ENCODE assay signal across 21 mouse cellular contexts in the genomic region with DNA sequence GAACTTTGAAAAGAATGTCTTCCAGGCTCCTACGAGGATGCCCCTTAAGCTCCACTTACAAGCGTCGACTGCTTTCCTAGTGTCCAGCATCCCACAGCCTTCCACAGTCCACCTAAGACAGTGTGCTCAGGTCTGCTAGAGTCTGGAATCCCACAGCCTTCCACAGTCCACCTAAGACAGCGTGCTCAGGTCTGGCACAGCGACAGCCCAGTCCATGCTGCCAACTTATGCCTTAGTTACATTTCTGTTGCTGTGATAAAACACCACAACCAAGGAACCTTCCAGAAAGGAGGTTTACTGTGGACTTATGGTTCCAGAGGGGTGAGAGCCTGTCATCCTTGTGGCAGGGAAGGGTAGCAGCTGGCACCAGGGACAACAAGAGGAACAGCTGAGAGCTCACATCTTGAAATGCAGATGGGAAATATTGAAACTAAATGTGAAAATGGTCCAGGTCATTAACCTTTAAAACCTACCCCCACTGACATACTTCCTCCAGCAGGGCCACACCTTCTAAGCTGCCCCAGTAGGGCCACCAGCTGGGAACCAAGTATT. TPM values are rescaled to one million over a fixed set of nuclear protein-coding genes. Genes with fewer than 3 reads are reported as not detected.
A peak's percentile ranks its signal among the peaks of the same experiment; 100 is the strongest.
DNase-seq lines count a peak whose midpoint lies in the region; ATAC-seq lines count a peak whose summit lies in the region.
"Had no signal": no experiment of that assay in that cellular context is flagged by ENCODE, and none has a peak within 500 bp of the region (broad histone marks: within the 10 kb centered on the region; RNA-seq: fewer than 3 reads in every experiment).

No protein-coding gene starts in this region.

- no peak overlapping the region for H3K9ac ChIP-seq in neural tube, embryonic 14.5 days (replicated peaks; ENCODE audit: low read depth, low read length)
- H3K9ac ChIP-seq: forebrain, postnatal 0 days; heart, embryonic 13.5 days; hindbrain, embryonic 14.5 days had no signal

- H3K9me3 ChIP-seq in heart, embryonic 10.5 days: no peaks in the 10 kb centered on the region
- no peaks in the 10 kb centered on the region for H3K9me3 ChIP-seq in neural tube, embryonic 14.5 days (ENCODE audit: control insufficient read depth, low read length)
- H3K9me3 ChIP-seq: heart, embryonic 13.5 days had no signal

- H3K4me3 ChIP-seq in heart, embryonic 10.5 days: no peak overlapping the region
- no peak overlapping the region for H3K4me3 ChIP-seq in neural tube, embryonic 14.5 days (ENCODE audit: low read depth, low read length)
- H3K4me3 ChIP-seq: gastrocnemius, adult 2 months; heart, embryonic 13.5 days had no signal

- peaks cover 40% of the 10 kb centered on the region for H3K36me3 ChIP-seq in heart, embryonic 10.5 days
- no peaks in the 10 kb centered on the region for H3K36me3 ChIP-seq in neural tube, embryonic 14.5 days (ENCODE audit: control insufficient read depth, insufficient read depth, low read length)

- H3K27ac ChIP-seq in heart, embryonic 10.5 days: no peak overlapping the region
- no peak overlapping the region for H3K27ac ChIP-seq in neural tube, embryonic 14.5 days (ENCODE audit: low read depth, low read length)
- H3K27ac ChIP-seq: gastrocnemius, adult 2 months; heart, embryonic 13.5 days; hindbrain, embryonic 14.5 days; hindbrain, postnatal 0 days had no signal

- H3K4me2 ChIP-seq in neural tube, embryonic 14.5 days (ENCODE audit: low read depth, low read length): no peak overlapping the region
- H3K4me2 ChIP-seq: heart, embryonic 13.5 days; hindbrain, embryonic 14.5 days had no signal

- 0 out of 2 replicates have a peak, but pooled peaks have one; percentile 34 for ATAC-seq in neural tube, embryonic 14.5 days (ENCODE audit: low read depth)
- 0 out of 2 replicates have a peak, but pooled peaks have one; percentile 28 for ATAC-seq in erythroid progenitor cell, adult 5-6 weeks (replicated peaks; ENCODE audit: low FRiP score, poor library complexity, severe bottlenecking)
- ATAC-seq: forebrain, embryonic 14.5 days; forebrain, postnatal 0 days; hindbrain, postnatal 0 days; intestine, embryonic 16.5 days had no signal

- DNase-seq in cerebellum, postnatal 10 days: peak; percentile 41 to 57
- DNase-seq in cerebellum, adult 8-10 months: no peak
- DNase-seq in heart, adult 11 months: peak; percentile 73
- no peak for DNase-seq in heart, embryonic 10.5 days (ENCODE audit: low spot score)
- no peak for DNase-seq in neural tube, embryonic 10.5 days (ENCODE audit: extremely low spot score, low spot score)
- DNase-seq: adrenal gland, adult 2 months; adrenal gland, postnatal 14 days; B cell, adult 2 months; forebrain, postnatal 0 days; gastrocnemius, adult 2 months; gastrocnemius, postnatal 14 days; heart, adult 18-20 months; heart, postnatal 14 days; heart, postnatal 4 days had no signal

- H3K27me3 ChIP-seq in heart, embryonic 10.5 days (ENCODE audit: insufficient read depth, poor library complexity, severe bottlenecking): no peaks in the 10 kb centered on the region
- no peaks in the 10 kb centered on the region for H3K27me3 ChIP-seq in neural tube, embryonic 14.5 days (ENCODE audit: control insufficient read depth, insufficient read depth, low read length)
- H3K27me3 ChIP-seq: heart, embryonic 13.5 days had no signal

- H3K4me1 ChIP-seq in heart, embryonic 10.5 days: peaks cover 20% of the 10 kb centered on the region
- no peaks in the 10 kb centered on the region for H3K4me1 ChIP-seq in neural tube, embryonic 14.5 days (ENCODE audit: control insufficient read depth, insufficient read depth, low read length)

- WGBS in heart, embryonic 10.5 days: 81% methylated on average over 5 of the region's 5 CpGs
- 96% methylated on average over 5 of the region's 5 CpGs for WGBS in neural tube, embryonic 14.5 days

RNA-seq across cellular contexts. Expression of gene Hivep1, which starts 25.0 kb away (rescaled TPM):
- 7.5 and 8.2 TPM in 2 replicates for polyA plus RNA-seq in heart, embryonic 10.5 days (2016; fragmentation: Nextera tagmentation; extraction: Ambion mirVana)
- 16.8 and 22.8 TPM in 2 replicates for polyA plus RNA-seq in neural tube, embryonic 14.5 days (2014; fragmentation: Nextera tagmentation; extraction: Ambion mirVana)
- 28.1 and 65.0 TPM in 2 replicates for total RNA-seq in erythroid progenitor cell, adult 5-6 weeks (2015; ENCODE audit: low replicate concordance)
- total RNA-seq in erythroid progenitor cell, adult 5-6 weeks (2017; ENCODE audit: low replicate concordance): 8.9 and 22.3 TPM in 2 replicates

Comparison
In these comparisons a context has a peak if more than half of its experiments do, and no peak if none do; other contexts are left out.
1. DNase-seq: peak in cerebellum, postnatal 10 days (2 of 2) and heart, adult 11 months (single experiment); none in cerebellum, adult 8-10 months (single experiment), heart, embryonic 10.5 days (single experiment) and neural tube, embryonic 10.5 days (single experiment).